Mouse (Mus musculus) embryonic facial prominence, embryonic 12.5 days (tissue): ENCODE data around the gene Cngb1. TPM values are rescaled to one million over a fixed set of nuclear protein-coding genes. Genes with fewer than 3 reads are reported as not detected.

Source experiments
- ATAC-seq: fragments of 200-750 bp; cut with Nextera tagmentation; 2 replicates; pipeline ENCODE4 v1.8.0; 2017; ENCODE audit not compliant: insufficient number of reproducible peaks, insufficient read depth, low FRiP score, low TSS enrichment
- H3K27ac ChIP-seq: fragments of 300-500 bp; sonication (generic); 2 replicates; pipeline ENCODE4 v1.5.1; 2016; ENCODE audit warnings: mild to moderate bottlenecking
- H3K27me3 ChIP-seq: fragments of 300-500 bp; sonication (generic); 2 replicates; pipeline ENCODE4 v1.6.1; 2016; ENCODE audit warnings: mild to moderate bottlenecking, moderate library complexity
- H3K36me3 ChIP-seq: fragments of 300-500 bp; sonication (generic); 2 replicates; pipeline ENCODE4 v1.6.1; 2016; ENCODE audit warnings: mild to moderate bottlenecking
- H3K4me1 ChIP-seq: fragments of 300-500 bp; sonication (generic); 2 replicates; pipeline ENCODE4 v1.6.1; 2016
- H3K4me2 ChIP-seq: fragments of 300-500 bp; sonication (generic); replicated peaks from 2 replicates; pipeline ENCODE4 v1.6.1; 2016; ENCODE audit warnings: mild to moderate bottlenecking, moderate library complexity
- H3K4me3 ChIP-seq: fragments of 300-500 bp; sonication (generic); 2 replicates; pipeline ENCODE4 v1.5.1; 2016; ENCODE audit warnings: mild to moderate bottlenecking
- H3K9ac ChIP-seq: fragments of 300-500 bp; sonication (generic); 2 replicates; pipeline ENCODE4 v1.6.1; 2016; ENCODE audit warnings: mild to moderate bottlenecking, moderate library complexity
- H3K9me3 ChIP-seq: fragments of 300-500 bp; sonication (generic); 2 replicates; pipeline ENCODE4 v1.6.1; 2016; ENCODE audit warnings: mild to moderate bottlenecking, moderate library complexity
- WGBS: fragments of 180-500 bp; shearing (Covaris S2); methylation state at CpG from one replicate; pipeline ENCODE4 v1.1.7; 2016; 5-methylcytosine and 5-hydroxymethylcytosine counted together
- polyA plus RNA-seq: library from polyadenylated mRNA; unstranded; fragments of >200 nt; fragmentation: Nextera tagmentation; extraction: Ambion mirVana; gene quantifications from 2 replicates; pipeline ENCODE4 v1.2.1, GENCODE M21; 2016

The Cngb1 gene
- polyA plus RNA-seq: 0.13 and 0.17 TPM in 2 replicates

DNA sequence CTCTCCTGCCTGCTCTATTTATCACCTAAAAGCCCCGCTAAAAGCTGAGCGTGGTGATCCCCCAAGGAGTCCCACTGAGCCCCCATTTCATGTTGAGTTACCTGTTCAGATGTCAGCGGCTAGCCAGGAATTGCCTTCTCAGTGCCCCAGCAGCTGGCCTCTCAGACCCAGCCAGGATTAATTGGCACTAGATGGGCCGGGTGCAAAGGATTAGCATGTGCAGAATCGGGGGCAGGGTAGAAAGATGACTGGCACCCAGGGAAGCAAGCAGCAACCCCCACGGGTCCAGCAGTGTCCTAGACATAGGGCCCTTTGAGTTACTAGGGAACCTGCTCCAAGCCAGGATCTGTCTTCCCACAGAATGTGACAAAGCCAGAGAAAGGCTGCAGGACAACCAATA, at the start of gene Cngb1:
TSS of gene Cngb1 (minus strand) at position 155 of the 400 bp plus-strand sequence.
- Histone ChIP-seq H3K9me3 (no peaks in the 10 kb centered on the region), H3K4me1 (peaks cover 3% of the 10 kb centered on the region; the same call in 1 of the 2 replicates), H3K9ac (no peak within 1 kb of the TSS), H3K4me2 (no peak within 1 kb of the TSS), H3K27me3 (no peaks in the 10 kb centered on the region), H3K36me3 (no peaks in the 10 kb centered on the region), H3K4me3 (no peak within 1 kb of the TSS), H3K27ac (no peak within 1 kb of the TSS)
- 45% methylated on average over 6 of the region's 6 CpGs for WGBS
- no peak for ATAC-seq

DNA sequence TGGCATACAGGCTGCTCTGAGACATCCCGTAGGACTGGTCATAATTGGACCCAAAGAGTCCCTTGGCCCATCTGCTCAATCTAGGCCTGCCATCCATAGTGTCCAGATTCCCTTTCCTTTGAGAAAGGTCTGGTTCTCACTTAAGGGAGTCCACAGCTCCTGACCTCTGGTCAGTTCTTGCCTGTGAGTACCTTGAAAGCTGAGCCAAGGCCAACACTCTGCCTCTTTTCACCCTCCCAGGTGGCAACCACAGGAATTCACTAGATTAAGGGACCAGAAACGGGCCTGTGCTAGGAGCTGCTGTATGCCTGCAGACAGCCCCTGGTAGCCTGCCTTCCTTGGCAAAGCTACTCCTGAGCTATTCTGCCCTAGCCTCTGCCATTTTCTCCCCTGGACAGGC, 48.2 kb upstream of the Cngb1 start:
- peaks cover 19% of the 10 kb centered on the region for H3K4me1 ChIP-seq
- H3K27me3 ChIP-seq: peaks cover 7% of the 10 kb centered on the region
- WGBS: 75% methylated on average over 2 of the region's 2 CpGs
- no peak overlapping the region for H3K9ac ChIP-seq
- no peaks in the 10 kb centered on the region for H3K36me3 ChIP-seq
- H3K4me3 ChIP-seq: no peak overlapping the region
- no peak overlapping the region for H3K27ac ChIP-seq
- H3K9me3 ChIP-seq: no peaks in the 10 kb centered on the region
- no peak overlapping the region for H3K4me2 ChIP-seq
- ATAC-seq: no peak

DNA sequence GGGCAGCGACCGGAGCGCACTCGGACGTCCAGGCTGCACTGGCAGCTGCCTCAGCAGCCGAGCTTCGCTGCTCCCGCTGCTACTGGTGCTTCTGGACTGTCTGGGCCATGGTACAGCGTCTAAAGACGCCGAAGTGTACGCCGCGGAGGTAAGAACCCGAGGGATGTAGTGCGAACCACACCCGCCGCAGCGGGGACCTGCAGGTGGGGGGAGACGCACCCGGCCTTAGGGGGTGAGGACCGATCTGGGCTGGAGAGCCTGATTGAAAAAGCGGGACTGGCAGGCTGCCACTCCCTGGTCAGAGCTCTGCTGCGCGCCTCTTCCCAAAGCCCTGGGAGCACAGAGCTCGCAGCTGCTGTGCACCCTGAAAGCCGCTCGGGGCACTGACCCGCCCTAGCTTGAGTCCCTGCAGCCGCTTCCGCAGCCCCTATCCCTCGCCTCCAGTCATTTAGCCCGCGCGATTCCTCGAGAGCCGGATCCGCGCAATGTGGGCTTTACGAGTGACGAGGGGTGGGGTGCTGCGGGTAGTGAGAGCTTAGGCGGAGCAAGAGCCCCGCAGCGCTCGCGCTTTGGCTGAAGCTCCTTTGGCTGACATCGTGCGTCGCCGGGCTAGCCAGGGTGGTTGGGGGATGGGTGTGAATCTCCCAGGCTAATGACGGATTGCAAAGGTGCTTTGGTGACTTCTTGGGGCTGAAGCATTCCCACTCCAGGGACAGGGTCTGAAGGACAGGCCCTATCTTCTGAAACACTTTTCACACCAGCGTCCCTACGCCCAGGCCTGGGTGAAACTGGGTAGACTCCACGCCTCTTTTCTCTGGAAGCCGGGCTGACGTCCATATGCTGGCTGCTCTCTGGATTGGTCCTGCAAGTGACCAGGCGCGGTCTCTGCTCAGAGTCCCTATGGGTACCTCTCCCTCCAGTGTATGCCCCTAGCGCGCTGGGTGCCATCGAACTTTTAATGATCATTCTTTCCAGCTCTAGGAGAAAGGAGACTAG, 46.8 kb upstream of the Cngb1 start:
- peaks cover 16% of the 10 kb centered on the region for H3K4me1 ChIP-seq
- H3K27me3 ChIP-seq: peaks cover 7% of the 10 kb centered on the region
- no peaks in the 10 kb centered on the region for H3K9me3 ChIP-seq
- H3K4me2 ChIP-seq: peak overlapping the region; percentile 98
- peak; percentile 26 for ATAC-seq
- WGBS: 2% methylated on average over 62 of the region's 62 CpGs
- H3K36me3 ChIP-seq: no peaks in the 10 kb centered on the region
- 0 out of 2 replicates have a peak overlapping the region, but pooled peaks have one; percentile 63 for H3K27ac ChIP-seq
- H3K9ac ChIP-seq: peak overlapping the region; percentile 84
- H3K4me3 ChIP-seq: peak overlapping the region; percentile 71

DNA sequence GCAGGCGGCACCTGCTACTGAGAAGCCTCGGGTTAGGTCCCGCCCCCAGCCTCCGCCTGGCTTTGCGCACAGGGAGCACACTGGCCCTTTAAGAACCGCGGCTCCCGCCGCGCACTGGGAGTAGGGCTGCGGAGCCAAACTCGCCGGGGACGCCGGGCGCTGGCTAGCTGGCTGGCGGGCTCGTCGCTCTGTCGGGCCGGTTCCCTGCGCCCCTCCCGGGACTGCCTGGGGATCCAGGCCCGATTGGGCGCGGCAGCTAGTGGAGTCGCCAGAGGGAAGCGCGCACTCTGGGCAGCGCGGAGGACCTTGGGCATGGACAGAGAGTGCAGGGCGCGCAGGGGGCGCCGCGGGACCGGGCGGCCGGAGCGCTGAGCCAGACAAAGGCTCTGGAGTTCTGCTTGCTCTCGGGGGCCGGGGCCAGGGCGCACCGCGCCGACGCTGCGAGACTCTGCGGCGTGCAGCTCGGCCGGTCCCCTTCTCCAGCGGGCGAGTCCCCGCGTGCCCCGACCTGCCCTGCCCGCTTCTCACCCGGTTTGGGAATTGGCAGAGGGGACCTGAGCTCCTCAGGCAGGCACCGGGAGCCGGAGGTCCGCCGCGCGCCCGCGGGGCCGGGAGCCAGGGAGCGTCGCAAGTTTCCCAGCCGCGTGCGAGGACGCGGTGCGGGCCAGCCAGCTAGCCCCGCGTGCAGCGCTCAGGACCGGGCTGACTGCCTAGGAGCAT, 45.9 kb upstream of the Cngb1 start, which contains the start of gene Mmp15:
TSS of gene Mmp15 (plus strand) at position 118 of the 720 bp plus-strand sequence.
- peak within 1 kb of the TSS; percentile 98 for H3K4me2 ChIP-seq
- no peaks in the 10 kb centered on the region for H3K36me3 ChIP-seq
- H3K27me3 ChIP-seq: peaks cover 7% of the 10 kb centered on the region
- ATAC-seq: peak; percentile 69
- peak within 1 kb of the TSS; percentile 84 for H3K9ac ChIP-seq
- H3K9me3 ChIP-seq: no peaks in the 10 kb centered on the region
- H3K27ac ChIP-seq: peak within 1 kb of the TSS; percentile 63; the same call in 1 of the 2 replicates
- whole genome bisulfite sequencing: under 1% methylated on average over 79 of the region's 80 CpGs
- peaks cover 16% of the 10 kb centered on the region for H3K4me1 ChIP-seq
- H3K4me3 ChIP-seq: peak within 1 kb of the TSS; percentile 71

GRCm38 (mm10) chr8:95351461-95351860, 45.1 kb upstream of the Cngb1 start:
- Histone ChIP-seq H3K4me2 (peak overlapping the region; percentile 98), H3K4me3 (peak overlapping the region; percentile 71), H3K9me3 (no peaks in the 10 kb centered on the region), H3K27me3 (peaks cover 7% of the 10 kb centered on the region), H3K4me1 (peaks cover 16% of the 10 kb centered on the region), H3K9ac (no peak overlapping the region), H3K36me3 (no peaks in the 10 kb centered on the region), H3K27ac (no peak overlapping the region)
- no peak for ATAC-seq
- 3% methylated on average over 15 of the region's 15 CpGs for WGBS

GRCm38 (mm10) chr8:95348811-95349630, 42.6 kb upstream of the Cngb1 start:
- Histone ChIP-seq H3K4me1 (peaks cover 16% of the 10 kb centered on the region), H3K9ac (no peak overlapping the region), H3K36me3 (peaks cover 12% of the 10 kb centered on the region; the same call in 1 of the 2 replicates), H3K9me3 (no peaks in the 10 kb centered on the region), H3K4me2 (no peak overlapping the region), H3K4me3 (no peak overlapping the region), H3K27ac (no peak overlapping the region), H3K27me3 (peaks cover 7% of the 10 kb centered on the region)
- ATAC-seq: no peak
- 66% methylated on average over 18 of the region's 19 CpGs for WGBS

DNA sequence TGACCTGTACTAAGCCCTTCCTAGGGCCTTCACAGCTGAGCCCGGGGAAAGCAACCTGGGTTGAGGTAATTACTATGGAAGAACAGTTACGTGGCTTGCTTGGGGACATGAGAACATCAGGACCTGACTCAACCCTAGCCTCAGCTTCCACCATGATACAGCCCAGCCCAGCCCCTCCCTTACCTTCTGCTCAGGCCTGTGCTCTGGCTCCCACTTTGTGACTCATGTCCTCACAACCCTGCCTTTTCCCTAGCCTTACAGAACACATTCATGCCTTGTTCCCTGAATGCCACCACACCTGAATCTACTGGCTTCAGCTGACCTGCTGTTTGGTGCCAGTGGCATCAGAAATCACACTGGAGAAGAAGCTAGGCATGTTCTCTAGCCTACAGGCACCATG, 42.0 kb upstream of the Cngb1 start:
- H3K27me3 ChIP-seq: peaks cover 7% of the 10 kb centered on the region
- no peak overlapping the region for H3K9ac ChIP-seq
- WGBS: 82% methylated on average over 2 of the region's 2 CpGs

DNA sequence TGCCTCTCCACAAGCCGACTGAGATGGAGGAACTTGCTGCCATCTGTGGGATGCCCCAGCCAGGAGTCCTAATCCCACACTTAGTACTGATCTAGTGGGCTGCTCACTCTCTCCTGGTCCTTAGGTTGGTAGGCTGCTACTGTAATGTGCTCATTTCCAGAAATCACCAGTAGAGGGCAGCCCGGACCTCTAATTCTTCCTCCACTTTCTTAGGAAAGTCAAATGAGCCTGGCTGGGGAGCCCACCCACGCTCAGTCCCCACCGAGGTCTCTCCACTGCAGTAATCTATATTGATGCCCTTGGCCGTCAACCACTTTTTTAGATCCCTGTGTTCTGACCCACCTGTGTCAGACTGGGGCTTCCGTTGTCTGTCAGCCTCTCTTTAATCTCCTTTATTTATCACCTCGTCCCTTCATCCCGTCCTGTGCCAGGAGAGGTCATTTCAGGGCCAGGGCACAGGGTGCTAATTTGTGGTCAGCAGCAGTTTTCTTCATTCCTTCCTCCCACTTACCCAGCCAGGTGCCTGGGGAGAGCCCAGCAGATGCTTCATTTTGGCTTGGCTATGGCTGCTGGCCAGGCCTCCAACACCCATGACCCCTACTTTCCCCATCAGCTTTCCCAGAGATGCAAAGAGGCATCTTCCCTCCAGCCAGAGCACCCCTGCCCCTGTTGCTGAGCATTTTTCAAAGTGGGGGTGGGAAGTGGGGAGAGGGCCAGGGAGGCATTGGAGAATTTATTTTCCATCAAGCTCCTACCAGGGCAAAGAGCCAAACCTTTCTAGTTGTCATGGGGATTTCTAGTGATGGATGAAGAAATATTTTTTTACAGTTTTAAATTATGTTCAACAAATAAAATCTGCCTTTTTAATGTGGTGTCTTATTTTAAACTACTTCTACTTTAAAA, 40.5 kb upstream of the Cngb1 start:
- peaks cover 6% of the 10 kb centered on the region for H3K27me3 ChIP-seq
- H3K4me2 ChIP-seq: no peak overlapping the region
- H3K4me1 ChIP-seq: peaks cover 6% of the 10 kb centered on the region; the same call in 1 of the 2 replicates
- 0 out of 2 replicates have a peak, but pooled peaks have one; percentile 30 for ATAC-seq
- 32% methylated on average over 8 of the region's 8 CpGs for WGBS
- no peaks in the 10 kb centered on the region for H3K9me3 ChIP-seq
- H3K9ac ChIP-seq: no peak overlapping the region
- H3K27ac ChIP-seq: no peak overlapping the region
- H3K4me3 ChIP-seq: no peak overlapping the region
- H3K36me3 ChIP-seq: peaks cover 23% of the 10 kb centered on the region; the same call in 1 of the 2 replicates

More for the DNA sequence above, 42.0 kb upstream of the Cngb1 start:
- peaks cover 19% of the 10 kb centered on the region; the same call in 1 of the 2 replicates for H3K36me3 ChIP-seq
- H3K9me3 ChIP-seq: no peaks in the 10 kb centered on the region
- no peak overlapping the region for H3K4me3 ChIP-seq
- H3K4me2 ChIP-seq: no peak overlapping the region
- peaks cover 11% of the 10 kb centered on the region for H3K4me1 ChIP-seq
- ATAC-seq: no peak
- H3K27ac ChIP-seq: no peak overlapping the region

DNA sequence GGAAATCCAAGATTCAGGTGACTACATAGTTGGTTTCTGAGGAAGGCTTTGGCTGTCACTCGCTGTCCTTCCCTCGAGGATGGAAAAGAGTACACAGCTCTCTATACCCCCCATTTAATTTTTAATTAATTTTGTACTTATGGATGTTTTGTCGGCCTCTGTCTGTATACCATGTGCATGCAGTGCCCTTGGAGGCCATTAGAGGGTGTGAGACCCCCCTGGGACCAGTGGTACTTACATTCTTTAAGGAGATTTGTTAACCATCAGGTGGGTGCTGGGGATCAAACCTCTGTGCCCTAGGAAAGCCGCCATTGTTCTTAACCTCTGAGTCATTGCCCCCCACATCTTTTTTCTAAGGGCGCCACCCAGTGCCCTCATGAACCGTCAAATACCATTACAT, 38.3 kb upstream of the Cngb1 start:
- Histone ChIP-seq H3K27me3 (no peaks in the 10 kb centered on the region), H3K4me1 (no peaks in the 10 kb centered on the region), H3K4me3 (no peak overlapping the region), H3K4me2 (no peak overlapping the region), H3K9ac (no peak overlapping the region), H3K27ac (no peak overlapping the region), H3K9me3 (no peaks in the 10 kb centered on the region), H3K36me3 (peaks cover 30% of the 10 kb centered on the region)
- ATAC-seq: no peak
- 75% methylated on average over 6 of the region's 6 CpGs for WGBS

GRCm38 (mm10) chr8:95341721-95342120, 35.3 kb upstream of the Cngb1 start:
- H3K27ac ChIP-seq: no peak overlapping the region
- H3K9ac ChIP-seq: no peak overlapping the region
- H3K9me3 ChIP-seq: no peaks in the 10 kb centered on the region
- no peak for ATAC-seq
- no peaks in the 10 kb centered on the region for H3K4me1 ChIP-seq
- no peak overlapping the region for H3K4me2 ChIP-seq
- no peaks in the 10 kb centered on the region for H3K27me3 ChIP-seq
- H3K36me3 ChIP-seq: peaks cover 46% of the 10 kb centered on the region
- no peak overlapping the region for H3K4me3 ChIP-seq
- 72% methylated on average over 5 of the region's 5 CpGs for whole genome bisulfite sequencing
